Comparison of ENCODE assay signal across 16 mouse cellular contexts in genomic region chr7:40697551-40697950, GRCm38 (mm10).
"Had no signal": no experiment of that assay in that cellular context is flagged by ENCODE, and none has a peak within 500 bp of the region (broad histone marks: within the 10 kb centered on the region; RNA-seq: fewer than 3 reads in every experiment).

No protein-coding gene starts in this region.

- H3K4me2 ChIP-seq: neural tube, embryonic 13.5 days; neural tube, embryonic 15.5 days; stomach, embryonic 15.5 days had no signal

- H3K27me3 ChIP-seq: neural tube, embryonic 13.5 days; neural tube, embryonic 15.5 days; stomach, embryonic 15.5 days had no signal

- H3K27ac ChIP-seq: neural tube, embryonic 13.5 days; neural tube, embryonic 15.5 days; stomach, embryonic 15.5 days; stomach, postnatal 0 days had no signal

- H3K4me3 ChIP-seq: neural tube, embryonic 13.5 days; neural tube, embryonic 15.5 days; stomach, embryonic 15.5 days had no signal

- H3K9ac ChIP-seq: neural tube, embryonic 13.5 days; neural tube, embryonic 15.5 days; stomach, embryonic 15.5 days had no signal

- H3K36me3 ChIP-seq: neural tube, embryonic 13.5 days; neural tube, embryonic 15.5 days; stomach, embryonic 15.5 days had no signal

- DNase-seq: retina, postnatal 1 day; right cerebral cortex, adult 18-20 months; right cerebral cortex, postnatal 14 days; right cerebral cortex, postnatal 25 days; right cerebral cortex, postnatal 4 days; spleen, adult 18-20 months; thymus, adult 18-20 months; thymus, adult 2 months; thymus, postnatal 14 days; thymus, postnatal 25 days; thymus, postnatal 36 days; thymus, postnatal 4 days had no signal

- H3K9me3 ChIP-seq: neural tube, embryonic 13.5 days; neural tube, embryonic 15.5 days; stomach, embryonic 15.5 days had no signal

- H3K4me1 ChIP-seq: neural tube, embryonic 13.5 days; neural tube, embryonic 15.5 days; stomach, embryonic 15.5 days had no signal
